Mouse (Mus musculus): Measurements from ENCODE around the gene Cyth1.
A peak's percentile ranks its signal among the peaks of the same experiment; 100 is the strongest.

Cyth1 gene

GRCm38 (mm10) chr11:118248150-118249011, at the start of gene Cyth1:
Cyth1 (minus strand) TSS chr11:118248592.
- DNase-seq, result peak; percentile 99 to 100

GRCm38 (mm10) chr11:118297967-118298366, 49.6 kb upstream of the Cyth1 start:
- DNase-seq, result no peak

GRCm38 (mm10) chr11:118295026-118295425, 46.6 kb upstream of the Cyth1 start:
- DNase-seq, result peak in 1 of 2 experiments; percentile 29

- DNase-seq, result peak in 1 of 2 experiments; percentile 27
Observed at GRCm38 (mm10) chr11:118292671-118293070, 44.3 kb upstream of the Cyth1 start.

GRCm38 (mm10) chr11:118289999-118290889, 41.9 kb upstream of the Cyth1 start, which contains the start of gene Usp36:
Usp36 (minus strand) TSS chr11:118290244.
- DNase-seq, result peak; percentile 100

- DNase-seq, result peak in 1 of 2 experiments; percentile 5
Observed at GRCm38 (mm10) chr11:118289562-118289961, 41.2 kb upstream of the Cyth1 start.

GRCm38 (mm10) chr11:118289037-118289511, 40.7 kb upstream of the Cyth1 start:
- peak in 1 of 2 experiments; percentile 30 for DNase-seq

- DNase-seq, result peak in 1 of 2 experiments; percentile 51
Observed at GRCm38 (mm10) chr11:118287573-118287972, 39.2 kb upstream of the Cyth1 start.

GRCm38 (mm10) chr11:118286434-118286833, 38.0 kb upstream of the Cyth1 start:
- peak in 1 of 2 experiments; percentile 23 for DNase-seq

- DNase-seq, result no peak
Observed at GRCm38 (mm10) chr11:118285791-118286190, 37.4 kb upstream of the Cyth1 start.

- DNase-seq, result no peak
Observed at GRCm38 (mm10) chr11:118280218-118280617, 31.8 kb upstream of the Cyth1 start.

- no peak for DNase-seq
Observed at GRCm38 (mm10) chr11:118276328-118276727, 27.9 kb upstream of the Cyth1 start.

GRCm38 (mm10) chr11:118275092-118275491, 26.7 kb upstream of the Cyth1 start:
- no peak for DNase-seq

- DNase-seq, result peak in 1 of 2 experiments; percentile 50
Observed at GRCm38 (mm10) chr11:118269827-118270226, 21.4 kb upstream of the Cyth1 start.

- DNase-seq, result no peak
Observed at GRCm38 (mm10) chr11:118266666-118267046, 18.3 kb upstream of the Cyth1 start.

GRCm38 (mm10) chr11:118266044-118266665, 17.8 kb upstream of the Cyth1 start:
- DNase-seq, result no peak

GRCm38 (mm10) chr11:118265621-118266020, 17.2 kb upstream of the Cyth1 start:
- DNase-seq, result peak in 1 of 2 experiments; percentile 39

- no peak for DNase-seq
Observed at GRCm38 (mm10) chr11:118263146-118263545, 14.8 kb upstream of the Cyth1 start.

GRCm38 (mm10) chr11:118260081-118260480, 11.7 kb upstream of the Cyth1 start:
- no peak for DNase-seq

GRCm38 (mm10) chr11:118259580-118259979, 11.2 kb upstream of the Cyth1 start:
- no peak for DNase-seq

- peak in 1 of 2 experiments; percentile 39 for DNase-seq
Observed at GRCm38 (mm10) chr11:118256371-118256770, 8.0 kb upstream of the Cyth1 start.

GRCm38 (mm10) chr11:118254159-118254951, 6.0 kb upstream of the Cyth1 start:
- DNase-seq, result peak; percentile 79 to 88
